Comparison of ENCODE assay signal across 8 mouse cellular contexts in the genomic region with DNA sequence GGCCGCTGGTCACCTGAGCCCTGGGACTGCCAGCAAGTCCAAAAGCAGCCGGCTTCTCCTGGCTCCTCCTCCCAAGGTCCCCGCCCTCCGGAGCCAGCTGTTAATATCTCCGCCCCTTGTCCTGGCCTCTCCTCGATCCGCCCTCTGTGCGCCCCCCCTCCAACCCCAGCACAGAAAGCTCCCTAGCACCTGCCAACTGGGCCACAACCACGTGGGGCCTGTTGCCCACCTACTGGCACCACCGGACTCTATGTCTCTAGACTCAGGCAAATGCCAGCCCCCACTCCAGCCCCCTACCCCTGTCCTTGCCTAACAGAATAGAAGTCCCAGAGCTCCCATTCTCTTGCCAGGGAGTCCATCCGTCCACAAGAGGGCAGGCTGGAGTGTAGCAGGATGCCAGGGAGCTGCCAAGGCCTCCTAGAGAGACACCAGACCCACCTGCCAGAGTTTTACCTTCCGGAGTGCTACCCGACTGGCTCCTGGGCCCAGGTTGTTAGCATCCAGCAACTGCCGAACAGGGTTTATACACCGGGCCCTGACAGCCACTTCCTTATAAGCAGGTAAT. TPM values are rescaled to one million over a fixed set of nuclear protein-coding genes. Genes with fewer than 3 reads are reported as not detected.
A peak's percentile ranks its signal among the peaks of the same experiment; 100 is the strongest.
DNase-seq lines count a peak whose midpoint lies in the region; ATAC-seq lines count a peak whose summit lies in the region.

No protein-coding gene starts in this region.

- H3K36me3 ChIP-seq in megakaryocyte, embryonic 14.5 days (replicated peaks; ENCODE audit: low read length), result peaks cover 35% of the 10 kb centered on the region
- H3K36me3 ChIP-seq in midbrain, embryonic 12.5 days, result no peaks in the 10 kb centered on the region

- intact Hi-C loops in left cerebral cortex, postnatal 36 days (cut with DNase I), result no loop called here

- ATAC-seq in megakaryocyte, adult 5-6 weeks (ENCODE audit: poor library complexity, severe bottlenecking), result no peak
- peak; percentile 19 for ATAC-seq in granulocyte monocyte progenitor cell, adult 5-6 weeks (replicated peaks; ENCODE audit: poor library complexity, severe bottlenecking)
- ATAC-seq in midbrain, embryonic 12.5 days (ENCODE audit: low FRiP score, low read depth), result peak; percentile 77

- 10% methylated on average over 14 of the region's 15 CpGs for WGBS in midbrain, embryonic 12.5 days

- H3K27ac ChIP-seq in midbrain, embryonic 12.5 days (replicated peaks), result no peak overlapping the region

- peaks cover 3% of the 10 kb centered on the region; the same call in 1 of the 2 replicates for H3K9me3 ChIP-seq in megakaryocyte, embryonic 14.5 days
- no peaks in the 10 kb centered on the region for H3K9me3 ChIP-seq in midbrain, embryonic 12.5 days

- peak; percentile 48 for DNase-seq in embryo, embryonic 11.5 days (ENCODE audit: low read depth, low spot score)
- DNase-seq in kidney, adult 11 months, result peak; percentile 93
- DNase-seq in left cerebral cortex, postnatal 36 days (ENCODE audit: low spot score in 2 of 2), result peak; percentile 47 to 70
- peak; percentile 24 to 37 for DNase-seq in spleen, postnatal 36 days (ENCODE audit: low spot score in 2 of 2)

- H3K27me3 ChIP-seq in megakaryocyte, embryonic 14.5 days (replicated peaks), result no peaks in the 10 kb centered on the region
- peaks cover 45% of the 10 kb centered on the region for H3K27me3 ChIP-seq in midbrain, embryonic 12.5 days

- H3K4me2 ChIP-seq in midbrain, embryonic 12.5 days (replicated peaks), result peak overlapping the region; percentile 46

- H3K9ac ChIP-seq in midbrain, embryonic 12.5 days (replicated peaks), result no peak overlapping the region

- peak overlapping the region; percentile 76 for H3K4me3 ChIP-seq in megakaryocyte, embryonic 14.5 days (replicated peaks)
- peak overlapping the region; percentile 12; the same call in 1 of the 2 replicates for H3K4me3 ChIP-seq in midbrain, embryonic 12.5 days

- H3K4me1 ChIP-seq in megakaryocyte, embryonic 14.5 days, result peaks cover 80% of the 10 kb centered on the region
- H3K4me1 ChIP-seq in midbrain, embryonic 12.5 days, result peaks cover 12% of the 10 kb centered on the region

RNA-seq across cellular contexts. Expression of a gene that starts 4.9 kb away (rescaled TPM):
- 1.4 and 2.2 TPM in 2 replicates for polyA plus RNA-seq in megakaryocyte, embryonic 14.5 days (2012; ENCODE audit: insufficient read depth, low replicate concordance)
- 10.6 and 11.9 TPM in 2 replicates for total RNA-seq in megakaryocyte, adult 5-6 weeks (2015)
- 9.6 and 10.9 TPM in 2 replicates for total RNA-seq in megakaryocyte, adult 5-6 weeks (2017)
- 5.0 and 5.9 TPM in 2 replicates for total RNA-seq in granulocyte monocyte progenitor cell, adult 5-6 weeks (2014; fragmentation: Nextera tagmentation)
- 2.2 and 4.9 TPM in 2 replicates for total RNA-seq in granulocyte monocyte progenitor cell, adult 5-6 weeks (2017)
- total RNA-seq in left cerebral cortex, postnatal 36 days (2021), result 10 to 100 TPM; 43.0 to 51.2 TPM
- 1.5 and 1.6 TPM in 2 replicates for polyA plus RNA-seq in midbrain, embryonic 12.5 days (2016; fragmentation: Nextera tagmentation; extraction: Ambion mirVana)

Comparison
In these comparisons a context has a peak if more than half of its experiments do, and no peak if none do; other contexts are left out.
1. DNase-seq: peak in every context shown above with its lines; median percentile 93 in kidney, adult 11 months; 58 in left cerebral cortex, postnatal 36 days; 48 in embryo, embryonic 11.5 days; 30 in spleen, postnatal 36 days.